Mouse (Mus musculus) CH12.LX (cell line): Measurements from ENCODE around the gene Samsn1. TPM values are rescaled to one million over a fixed set of nuclear protein-coding genes. Genes with fewer than 3 reads are reported as not detected.

Source experiments
- DNase-seq: peaks from one replicate; pipeline ENCODE4 v3.0.0-alpha.2; 2013; ENCODE audit errors: extremely low read depth
- H3K27ac ChIP-seq: 2 replicates; pipeline ENCODE4 v1.5.1; 2012; ENCODE audit warnings: low read depth, mild to moderate bottlenecking, control low read depth, moderate library complexity; ENCODE audit not compliant: insufficient read depth
- H3K27me3 ChIP-seq: replicated peaks from 2 replicates; pipeline ENCODE3; 2012; ENCODE audit warnings: inconsistent platforms
- H3K36me3 ChIP-seq, 2 experiments: replicated peaks in 1 of 2; 2 replicates each; pipeline versions ENCODE3 to v1.6.1; 2012; ENCODE audit warnings: inconsistent platforms in 1 of 2, low read length in 1 of 2, mild to moderate bottlenecking in 1 of 2, mixed read lengths in 1 of 2, moderate library complexity in 1 of 2; ENCODE audit not compliant: control insufficient read depth in 1 of 2, insufficient read depth in 1 of 2
- H3K4me1 ChIP-seq, 2 experiments: 2 replicates each; pipeline ENCODE4 v1.6.1; 2012; ENCODE audit warnings: inconsistent platforms in 1 of 2, moderate library complexity in 1 of 2; ENCODE audit not compliant: insufficient read depth in 2 of 2, control insufficient read depth in 1 of 2
- H3K4me2 ChIP-seq: 2 replicates; pipeline ENCODE4 v1.6.1; 2012; ENCODE audit warnings: low read depth, mild to moderate bottlenecking, control low read depth; ENCODE audit not compliant: poor library complexity, insufficient read depth, severe bottlenecking
- H3K4me3 ChIP-seq, 3 experiments: fragments of 150-350 bp in 1 of 3; sonication (generic) in 1 of 3; replicated peaks in 1 of 3; 2 replicates each; pipeline versions ENCODE3 to v1.5.1; 2011 to 2012; ENCODE audit warnings: low read depth in 2 of 3, low read length in 2 of 3, mild to moderate bottlenecking in 2 of 3, moderate library complexity in 2 of 3, control low read depth in 1 of 3, improper control_type of control experiment in 1 of 3, inconsistent platforms in 1 of 3, mixed read lengths in 1 of 3; ENCODE audit not compliant: poor library complexity in 1 of 3
- H3K79me2 ChIP-seq: replicated peaks from 2 replicates; pipeline ENCODE4 v1.6.1; 2012; ENCODE audit warnings: mild to moderate bottlenecking, moderate library complexity; ENCODE audit not compliant: control insufficient read depth, poor library complexity, insufficient read depth, severe bottlenecking; ENCODE audit errors: extremely low read depth
- H3K9ac ChIP-seq: 2 replicates; pipeline ENCODE4 v1.6.1; 2012; ENCODE audit warnings: low read depth, mild to moderate bottlenecking, control low read depth, moderate library complexity; ENCODE audit not compliant: insufficient read depth
- H3K9me3 ChIP-seq: replicated peaks from 2 replicates; pipeline ENCODE3; 2012; ENCODE audit warnings: low read length, inconsistent platforms, mixed read lengths
- CHD1 ChIP-seq: IDR thresholded peaks from 2 replicates; pipeline ENCODE4 v1.6.1; 2012; ENCODE audit warnings: low read depth, low read length, improper control_type of control experiment, inconsistent platforms
- CHD2 ChIP-seq: IDR thresholded peaks from 2 replicates; pipeline ENCODE4 v1.6.1; 2011; ENCODE audit warnings: low read length, improper control_type of control experiment
- CTCF ChIP-seq, 2 experiments: IDR thresholded peaks in 1 of 2; conservative IDR thresholded peaks in 1 of 2; 2 replicates each; pipeline ENCODE4 v1.5.1; 2011 to 2012; ENCODE audit warnings: low read depth in 2 of 2, low read length in 2 of 2, improper control_type of control experiment in 1 of 2, inconsistent platforms in 1 of 2, mild to moderate bottlenecking in 1 of 2, moderate library complexity in 1 of 2
- E2F4 ChIP-seq: IDR thresholded peaks from 2 replicates; pipeline ENCODE4 v1.6.1; 2011; ENCODE audit warnings: low read depth, low read length, improper control_type of control experiment; ENCODE audit not compliant: insufficient replicate concordance
- ELF1 ChIP-seq: IDR thresholded peaks from 2 replicates; pipeline ENCODE4 v1.6.1; 2014; ENCODE audit warnings: low read depth, mild to moderate bottlenecking, inconsistent platforms, low read length, improper control_type of control experiment
- EP300 ChIP-seq: IDR thresholded peaks from 2 replicates; pipeline ENCODE4 v1.6.1; 2011; ENCODE audit warnings: low read length, improper control_type of control experiment
- ETS1 ChIP-seq: conservative IDR thresholded peaks from 2 replicates; pipeline ENCODE4 v1.6.1; 2012; ENCODE audit warnings: low read depth, mild to moderate bottlenecking, inconsistent platforms, low read length, improper control_type of control experiment, moderate library complexity
- GABPA ChIP-seq: IDR thresholded peaks from 2 replicates; pipeline ENCODE4 v1.6.1; 2012; ENCODE audit warnings: low read depth, low read length, improper control_type of control experiment, inconsistent platforms; ENCODE audit not compliant: insufficient replicate concordance
- IRF4 ChIP-seq: IDR thresholded peaks from 2 replicates; pipeline ENCODE4 v1.6.1; 2014; ENCODE audit warnings: low read depth, mild to moderate bottlenecking, inconsistent platforms, low read length, improper control_type of control experiment
- JUN ChIP-seq: IDR thresholded peaks from 2 replicates; pipeline ENCODE4 v1.6.1; 2011; ENCODE audit warnings: low read depth, mild to moderate bottlenecking, low read length, improper control_type of control experiment, moderate library complexity; ENCODE audit not compliant: insufficient read depth
- JUND ChIP-seq: conservative IDR thresholded peaks from 2 replicates; pipeline ENCODE4 v1.6.1; 2011; ENCODE audit warnings: low read depth, low read length, improper control_type of control experiment
- KAT2A ChIP-seq: IDR thresholded peaks from 2 replicates; pipeline ENCODE4 v1.6.1; 2012; ENCODE audit warnings: low read length, improper control_type of control experiment, inconsistent platforms; ENCODE audit not compliant: insufficient replicate concordance
- MAX ChIP-seq: IDR thresholded peaks from 2 replicates; pipeline ENCODE4 v1.6.1; 2011; ENCODE audit warnings: low read length, improper control_type of control experiment
- MEF2A ChIP-seq: IDR thresholded peaks from 2 replicates; pipeline ENCODE4 v1.6.1; 2014; ENCODE audit warnings: low read depth, mild to moderate bottlenecking, inconsistent platforms, low read length, improper control_type of control experiment, borderline replicate concordance
- MXI1 ChIP-seq: IDR thresholded peaks from 2 replicates; pipeline ENCODE4 v1.6.1; 2011; ENCODE audit warnings: mild to moderate bottlenecking, low read depth, low read length, improper control_type of control experiment
- MYC ChIP-seq: IDR thresholded peaks from 2 replicates; pipeline ENCODE4 v1.6.1; 2011; ENCODE audit warnings: low read depth, mild to moderate bottlenecking, improper control_type of control experiment, low read length
- NELFE ChIP-seq: IDR thresholded peaks from 2 replicates; pipeline ENCODE4 v1.6.1; 2011; ENCODE audit warnings: low read depth, low read length, improper control_type of control experiment
- NRF1 ChIP-seq: IDR thresholded peaks from 2 replicates; pipeline ENCODE4 v1.6.1; 2014; ENCODE audit warnings: low read depth, mild to moderate bottlenecking, inconsistent platforms, low read length, improper control_type of control experiment, moderate library complexity
- PAX5 ChIP-seq: IDR thresholded peaks from 2 replicates; pipeline ENCODE4 v1.6.1; 2012; ENCODE audit warnings: low read length, inconsistent platforms, mixed read lengths
- POLR2A ChIP-seq: IDR thresholded peaks from 2 replicates; pipeline ENCODE4 v1.6.1; 2011; ENCODE audit warnings: low read depth, mild to moderate bottlenecking, improper control_type of control experiment, low read length
- POLR2AphosphoS2 ChIP-seq: IDR thresholded peaks from 2 replicates; pipeline ENCODE4 v1.6.1; 2011; ENCODE audit warnings: low read depth, low read length, improper control_type of control experiment
- RCOR1 ChIP-seq: conservative IDR thresholded peaks from 2 replicates; pipeline ENCODE4 v1.6.1; 2012; ENCODE audit warnings: low read depth, mild to moderate bottlenecking, inconsistent platforms, low read length, improper control_type of control experiment
- SIN3A ChIP-seq: IDR thresholded peaks from 2 replicates; pipeline ENCODE4 v1.6.1; 2012; ENCODE audit warnings: low read length, improper control_type of control experiment, inconsistent platforms
- SMC3 ChIP-seq: IDR thresholded peaks from 2 replicates; pipeline ENCODE4 v1.6.1; 2011; ENCODE audit warnings: low read depth, low read length, improper control_type of control experiment
- TBP ChIP-seq: conservative IDR thresholded peaks from 2 replicates; pipeline ENCODE4 v1.6.1; 2011; ENCODE audit warnings: low read depth, low read length, improper control_type of control experiment
- UBTF ChIP-seq: IDR thresholded peaks from 2 replicates; pipeline ENCODE4 v1.6.1; 2012; ENCODE audit warnings: low read depth, mild to moderate bottlenecking, inconsistent platforms, low read length, improper control_type of control experiment, moderate library complexity
- USF1 ChIP-seq: IDR thresholded peaks from 2 replicates; pipeline ENCODE4 v1.6.1; 2014; ENCODE audit warnings: low read depth, mild to moderate bottlenecking, inconsistent platforms, low read length, improper control_type of control experiment
- USF2 ChIP-seq: conservative IDR thresholded peaks from 2 replicates; pipeline ENCODE4 v1.6.1; 2011; ENCODE audit warnings: low read depth, low read length, improper control_type of control experiment
- ZMIZ1 ChIP-seq: IDR thresholded peaks from 2 replicates; pipeline ENCODE4 v1.6.1; 2012; ENCODE audit warnings: low read depth, mild to moderate bottlenecking, inconsistent platforms, low read length, improper control_type of control experiment
- ZNF384 ChIP-seq: IDR thresholded peaks from 2 replicates; pipeline ENCODE4 v1.6.1; 2012; ENCODE audit warnings: low read depth, low read length, improper control_type of control experiment, inconsistent platforms
- dilution Hi-C: fragments of 300-500 bp; cut with MboI; formaldehyde crosslinking; loops from 2 replicates; pipeline ENCODE4 v1.14.3; 2020; ENCODE audit warnings: low sequenced_read_pairs; ENCODE audit not compliant: extremely low pct_unique_long_range_greater_than_20kb, extremely low pct_ligation_motif_present
- in situ Hi-C: fragments of 300-500 bp; cut with MboI; formaldehyde crosslinking; loops from 3 replicates; pipeline ENCODE4 v1.14.3; 2019; ENCODE audit warnings: low sequenced_read_pairs, low pct_ligation_motif_present, low pct_unique_long_range_greater_than_20kb, mixed read lengths
- polyA plus RNA-seq: library from polyadenylated mRNA; unstranded; fragments of >175 nt; gene quantifications from 2 replicates; pipeline ENCODE4 v1.2.1, GENCODE M21; 2012; ENCODE audit warnings: low read depth; ENCODE audit not compliant: insufficient read length
- total RNA-seq, 2 experiments: library from RNA; depleted of rRNA; stranded (reverse); fragments of 300-350 nt in 1 of 2; fragments of >200 nt in 1 of 2; gene quantifications; 2 replicates each; pipeline ENCODE4 v1.2.3; 2012 to 2014

The Samsn1 gene
- total and polyA plus RNA-seq, 3 experiments = 27.7 to 76.9 (median 29.6) TPM

DNA sequence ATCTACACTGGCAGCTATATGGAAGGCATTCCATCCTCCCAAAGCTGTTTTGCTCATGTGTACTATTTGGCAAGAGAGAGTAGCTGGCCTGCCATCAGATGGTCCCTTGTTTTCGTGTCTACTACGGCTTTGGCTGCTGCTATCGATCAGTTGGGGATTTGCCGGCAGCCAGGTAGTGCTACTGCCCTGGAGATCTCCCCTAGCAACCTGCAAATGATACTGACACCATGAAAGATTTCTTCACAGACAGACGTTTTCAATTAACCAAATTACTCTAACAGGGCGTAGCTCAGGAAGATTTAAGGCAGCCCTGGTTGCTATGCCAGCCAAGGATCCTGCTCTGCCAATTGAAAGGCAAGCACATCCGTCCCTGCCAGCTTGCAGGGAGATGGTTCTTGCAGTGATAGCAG lies 178.4 kb downstream of the Samsn1 start:
- no peaks in the 10 kb centered on the region for H3K4me1 ChIP-seq
- H3K4me3 ChIP-seq = no peak overlapping the region
- H3K9ac ChIP-seq = no peak overlapping the region
- no peak overlapping the region for H3K27ac ChIP-seq
- in situ Hi-C loops (no loop called here), dilution Hi-C loops (no loop called here)
- H3K36me3 ChIP-seq = no peaks in the 10 kb centered on the region
- H3K27me3 ChIP-seq = no peaks in the 10 kb centered on the region
- H3K79me2 ChIP-seq = no peaks in the 10 kb centered on the region
- TF ChIP-seq E2F4 = no peak
- TF ChIP-seq USF1 = no peak
- TF ChIP-seq KAT2A = no peak
- no peak for TF ChIP-seq SIN3A
- TF ChIP-seq PAX5 = no peak
- no peak for TF ChIP-seq MYC
- no peak for TF ChIP-seq ZNF384
- TF ChIP-seq IRF4 = no peak
- TF ChIP-seq JUND = no peak
- TF ChIP-seq CHD1 = no peak
- TF ChIP-seq ZMIZ1 = no peak
- TF ChIP-seq EP300 = no peak
- TF ChIP-seq JUN = no peak
- no peak for TF ChIP-seq NELFE
- TF ChIP-seq CHD2 = no peak
- no peak for TF ChIP-seq ELF1
- no peak for TF ChIP-seq TBP
- no peak for TF ChIP-seq GABPA
- no peak for TF ChIP-seq SMC3
- H3K4me2 ChIP-seq = no peak overlapping the region
- no peak for DNase-seq
- no peaks in the 10 kb centered on the region for H3K9me3 ChIP-seq

DNA sequence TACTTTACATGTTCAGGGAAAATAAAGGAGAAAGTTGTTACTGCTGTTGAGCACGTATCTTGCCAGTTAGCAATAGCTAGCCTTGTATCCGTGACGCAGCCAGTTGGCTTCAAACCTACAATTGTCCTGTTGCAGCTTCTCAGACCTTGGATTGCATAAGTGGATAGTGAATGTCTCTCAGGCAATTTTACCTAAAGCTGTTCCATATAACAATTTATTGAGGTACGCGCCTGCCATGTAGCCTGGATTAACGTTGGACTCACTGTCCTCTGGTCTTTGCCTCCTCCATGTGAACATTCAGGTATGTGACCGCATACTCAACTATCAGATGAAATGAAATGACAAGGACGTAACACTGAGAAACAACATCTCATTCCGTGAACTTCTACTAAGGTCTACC lies 179.1 kb downstream of the Samsn1 start:
- DNase-seq = no peak
- peaks cover 0 to 2% of the 10 kb centered on the region in 2 experiments; a peak in 2 of 4 replicates for H3K4me1 ChIP-seq
- in situ Hi-C loops = no loop called here
- no peaks in the 10 kb centered on the region for H3K27me3 ChIP-seq
- no peaks in the 10 kb centered on the region for H3K9me3 ChIP-seq
- H3K79me2 ChIP-seq = no peaks in the 10 kb centered on the region
- no peaks in the 10 kb centered on the region for H3K36me3 ChIP-seq
- no peak overlapping the region for H3K4me2 ChIP-seq
- dilution Hi-C loops = no loop called here
- no peak overlapping the region for H3K9ac ChIP-seq
- TF ChIP-seq USF2 (no peak), UBTF (no peak), MXI1 (no peak), NRF1 (no peak), USF1 (no peak), GABPA (no peak), POLR2AphosphoS2 (no peak), MYC (no peak), ZMIZ1 (no peak), RCOR1 (no peak), CTCF (conservative IDR thresholded peaks at IDR 0.05 in 1 of 2, IDR thresholded peaks at IDR 0.05 in 1 of 2; ENCODE audit: low read depth in 2 of 2, low read length in 2 of 2) (no peak), POLR2A (no peak), PAX5 (no peak), MEF2A (no peak), E2F4 (no peak), IRF4 (no peak), MAX (no peak), ETS1 (no peak)
- no peak overlapping the region for H3K27ac ChIP-seq
- H3K4me3 ChIP-seq = no peak overlapping the region
